Mouse (Mus musculus): ENCODE results near the gene Sh2d1b2.

DNA sequence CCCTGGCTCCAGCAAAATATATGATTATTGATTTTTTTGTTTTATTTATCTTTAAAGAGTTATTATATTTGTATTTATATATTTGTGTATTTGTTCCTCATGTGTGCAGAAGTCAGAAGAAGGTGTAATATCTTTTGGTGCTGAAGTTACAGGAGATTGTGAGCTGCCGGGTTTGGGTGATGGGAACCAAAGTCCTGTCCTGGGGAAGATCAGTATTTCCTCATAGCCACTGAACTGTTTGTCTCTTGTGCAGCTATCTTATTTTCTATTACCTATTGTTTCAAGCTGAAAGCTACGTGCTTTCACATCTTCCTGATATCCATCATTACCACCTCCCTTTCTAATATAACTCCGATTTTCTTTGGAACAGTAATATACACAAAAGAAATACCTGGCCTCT lies 17.0 kb upstream of the Sh2d1b2 start:
- TF ChIP-seq CTCF (IDR thresholded peaks at IDR 0.05; ENCODE audit: extremely low read depth, insufficient read depth, insufficient read length, insufficient replicate concordance) (no peak), POLR2A (IDR thresholded peaks at IDR 0.05; ENCODE audit: low read depth, low read length) (no peak)
